Mouse (Mus musculus): Measurements from ENCODE around the gene Cebpb. TPM values are rescaled to one million over a fixed set of nuclear protein-coding genes. Genes with fewer than 3 reads are reported as not detected.

Cebpb gene
- polyA plus RNA-seq (2017; shearing (Covaris generic)), result 94.0 TPM

GRCm38 (mm10) chr2:167688498-167689451 lies at the start of gene Cebpb:
Gene Cebpb (plus strand): TSS chr2:167688915.

GRCm38 (mm10) chr2:167661270-167662203 lies 27.2 kb upstream of the Cebpb start, which contains the start of gene Gm20431:
Gene Gm20431 (minus strand): TSS chr2:167661496.

GRCm38 (mm10) chr2:167689501-167690218 lies 945 bp downstream of the Cebpb start, which contains the start of gene Tmem189:
Gene Tmem189 (minus strand): TSS chr2:167689822.

Other genes starting within 250 kb of the Cebpb start
- 198 TPM for gene Rnf114, start 196.3 kb upstream of the Cebpb start, polyA plus RNA-seq (2017; shearing (Covaris generic))
- gene Spata2, start 196.0 kb upstream of the Cebpb start, polyA plus RNA-seq (2017; shearing (Covaris generic)), result 49.9 TPM
- not detected for gene Snai1, start 150.7 kb upstream of the Cebpb start, polyA plus RNA-seq (2017; shearing (Covaris generic))
- gene Ube2v1, start 56.8 kb upstream of the Cebpb start, polyA plus RNA-seq (2017; shearing (Covaris generic)), result 206 TPM
- 28.2 TPM for gene Gm20431, start 27.4 kb upstream of the Cebpb start, polyA plus RNA-seq (2017; shearing (Covaris generic))
- 95.8 TPM for gene Tmem189, start 907 bp downstream of the Cebpb start, polyA plus RNA-seq (2017; shearing (Covaris generic))
- 184 TPM for gene Ptpn1, start 243.1 kb downstream of the Cebpb start, polyA plus RNA-seq (2017; shearing (Covaris generic))

Measured in effector memory CD4-positive, alpha-beta T cell, adult 7 months (primary cell).